Mouse (Mus musculus) limb, embryonic 15.5 days (tissue): ENCODE results near the gene Svs4. TPM values are rescaled to one million over a fixed set of nuclear protein-coding genes. Genes with fewer than 3 reads are reported as not detected.
"Not testable (repeated sequence)": the region's sequence is repeated elsewhere in the genome, so short reads cannot be mapped to it uniquely, and the experiment has no call there.

ENCODE experiments used
- ATAC-seq: fragments of 200-750 bp; cut with Nextera tagmentation; 2 replicates; pipeline ENCODE4 v1.8.0; 2017; ENCODE audit warnings: low read depth, moderate TSS enrichment; ENCODE audit not compliant: insufficient number of reproducible peaks, low FRiP score, low TSS enrichment
- H3K27ac ChIP-seq: fragments of 300-500 bp; sonication (generic); 2 replicates; pipeline ENCODE4 v1.5.1; 2015; ENCODE audit warnings: moderate library complexity, mild to moderate bottlenecking, inconsistent platforms
- H3K27me3 ChIP-seq: fragments of 300-500 bp; sonication (generic); 2 replicates; pipeline ENCODE4 v1.6.1; 2015; ENCODE audit warnings: inconsistent platforms
- H3K36me3 ChIP-seq: fragments of 300-500 bp; sonication (generic); 2 replicates; pipeline ENCODE4 v1.6.1; 2015; ENCODE audit warnings: inconsistent platforms
- H3K4me1 ChIP-seq: fragments of 300-500 bp; sonication (generic); 2 replicates; pipeline ENCODE4 v1.6.1; 2015; ENCODE audit warnings: inconsistent platforms
- H3K4me2 ChIP-seq: fragments of 300-500 bp; sonication (generic); 2 replicates; pipeline ENCODE4 v1.6.1; 2015; ENCODE audit warnings: mild to moderate bottlenecking, inconsistent platforms
- H3K4me3 ChIP-seq: fragments of 300-500 bp; sonication (generic); 2 replicates; pipeline ENCODE4 v1.5.1; 2015; ENCODE audit warnings: mild to moderate bottlenecking, inconsistent platforms
- H3K9ac ChIP-seq: fragments of 300-500 bp; sonication (generic); 2 replicates; pipeline ENCODE4 v1.6.1; 2015; ENCODE audit warnings: inconsistent platforms
- H3K9me3 ChIP-seq: fragments of 300-500 bp; sonication (generic); 2 replicates; pipeline ENCODE4 v1.6.1; 2016; ENCODE audit warnings: inconsistent platforms
- WGBS: fragments of 180-500 bp; shearing (Covaris S2); methylation state at CpG from one replicate; pipeline ENCODE4 v1.1.7; 2015; 5-methylcytosine and 5-hydroxymethylcytosine counted together
- polyA plus RNA-seq: library from polyadenylated mRNA; unstranded; fragments of >200 nt; fragmentation: Nextera tagmentation; extraction: Ambion mirVana; gene quantifications from 2 replicates; pipeline ENCODE4 v1.2.1, GENCODE M21; 2015

The Svs4 gene
- polyA plus RNA-seq: not detected in 2 replicates

DNA sequence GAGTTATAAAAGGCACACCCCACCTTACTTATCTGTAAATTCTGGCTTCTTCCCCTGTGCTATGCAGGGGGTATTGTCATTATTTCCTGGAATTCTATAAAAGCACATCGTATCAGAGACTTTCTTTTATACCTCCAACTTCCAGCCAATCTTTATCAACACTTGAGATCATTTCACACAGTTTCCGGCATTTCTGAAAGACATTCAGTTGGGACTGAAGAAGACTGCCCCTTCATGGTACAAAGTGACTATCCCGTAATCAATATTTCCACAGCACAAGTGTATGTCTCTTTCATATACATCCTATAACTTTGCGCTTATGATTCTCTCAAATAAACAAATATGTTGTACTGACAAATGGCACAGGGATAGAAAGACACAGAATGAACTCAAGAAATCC lies at the start of gene Svs4:
Gene Svs4, minus strand, starts transcription at position 101 of the 400 bp plus-strand sequence.
- no peak within 1 kb of the TSS for H3K9ac ChIP-seq
- H3K4me3 ChIP-seq: no peak within 1 kb of the TSS
- WGBS: 92% methylated on average over 4 of the region's 4 CpGs
- H3K9me3 ChIP-seq: no peaks in the 10 kb centered on the region
- no peaks in the 10 kb centered on the region for H3K4me1 ChIP-seq
- H3K27ac ChIP-seq: no peak within 1 kb of the TSS
- H3K27me3 ChIP-seq: no peaks in the 10 kb centered on the region
- H3K36me3 ChIP-seq: no peaks in the 10 kb centered on the region
- H3K4me2 ChIP-seq: no peak within 1 kb of the TSS
- ATAC-seq: no peak

DNA sequence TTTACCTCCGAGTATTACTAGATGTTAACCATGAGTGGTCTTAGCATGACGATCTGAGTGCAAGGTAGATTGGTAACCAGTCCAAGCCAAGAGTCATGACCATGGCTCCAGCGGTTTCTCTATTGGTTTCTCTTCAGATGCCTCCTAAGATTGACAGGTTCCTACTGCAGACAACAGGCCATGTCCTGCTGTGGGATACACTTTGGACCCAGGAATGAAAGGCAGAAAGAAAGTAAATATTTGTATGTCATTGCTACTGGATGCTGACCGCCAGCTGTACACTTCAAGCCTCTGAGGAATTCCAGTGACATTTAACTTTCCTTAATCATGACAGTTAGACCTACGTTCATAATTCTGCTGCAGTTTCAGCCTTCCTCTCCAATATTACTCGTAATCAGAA lies 42.7 kb upstream of the Svs4 start:
- Histone ChIP-seq H3K27ac (no peak overlapping the region), H3K4me1 (no peaks in the 10 kb centered on the region), H3K9ac (no peak overlapping the region), H3K4me3 (no peak overlapping the region), H3K9me3 (no peaks in the 10 kb centered on the region), H3K4me2 (no peak overlapping the region), H3K27me3 (no peaks in the 10 kb centered on the region), H3K36me3 (no peaks in the 10 kb centered on the region)
- WGBS: 84% methylated on average over 6 of the region's 6 CpGs
- no peak for ATAC-seq

DNA sequence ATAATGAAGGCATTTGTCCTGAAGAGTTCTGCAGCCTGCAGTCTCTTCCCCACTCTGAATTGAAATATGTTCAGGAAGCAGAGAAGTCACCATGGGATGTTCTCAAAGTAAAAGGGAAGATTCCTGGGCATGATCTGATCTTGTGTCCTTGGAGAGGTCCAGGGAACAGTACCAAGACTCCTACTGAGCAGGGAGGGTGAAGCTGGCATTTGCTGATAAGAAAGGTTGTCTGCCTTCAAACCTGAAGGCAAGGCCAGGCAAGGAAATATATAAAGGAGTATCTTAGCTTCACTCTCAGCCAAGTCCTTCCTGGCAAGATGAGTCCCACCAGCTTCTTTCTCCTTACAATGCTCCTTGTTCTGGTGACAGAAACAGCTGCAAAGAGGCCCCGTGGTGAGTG lies 38.2 kb upstream of the Svs4 start, which contains the start of gene Svs6:
Gene Svs6, plus strand, starts transcription at position 301 of the 400 bp plus-strand sequence.
- ATAC-seq, H3K27me3 ChIP-seq, H3K9ac ChIP-seq, H3K4me1 ChIP-seq, H3K9me3 ChIP-seq, H3K4me2 ChIP-seq, H3K36me3 ChIP-seq, H3K4me3 ChIP-seq, H3K27ac ChIP-seq: not testable (repeated sequence)
- WGBS: 71% methylated on average over 1 of the region's 1 CpGs

DNA sequence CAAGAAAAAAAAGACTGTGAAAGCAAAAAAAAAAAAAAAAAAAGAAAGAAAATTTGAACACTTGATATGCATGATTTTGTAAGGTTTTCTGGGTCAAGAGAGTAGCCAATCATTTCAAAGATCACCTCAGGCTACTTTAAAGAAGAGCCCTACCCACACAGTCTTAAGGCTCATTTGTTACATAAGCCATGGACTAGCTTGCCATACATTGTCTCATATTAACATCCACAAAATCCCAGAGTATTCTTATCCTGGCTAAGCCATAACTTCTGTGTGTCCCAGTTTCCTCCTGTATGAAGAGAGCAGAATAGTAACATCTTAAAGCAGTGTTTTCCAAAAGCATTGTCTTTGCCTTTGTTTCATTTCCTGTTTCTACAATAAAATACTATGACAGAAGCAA lies 37.2 kb upstream of the Svs4 start:
- not testable (repeated sequence) for H3K36me3 ChIP-seq, H3K4me3 ChIP-seq, ATAC-seq, H3K9me3 ChIP-seq, H3K27me3 ChIP-seq, H3K4me1 ChIP-seq, H3K27ac ChIP-seq, H3K4me2 ChIP-seq, H3K9ac ChIP-seq

DNA sequence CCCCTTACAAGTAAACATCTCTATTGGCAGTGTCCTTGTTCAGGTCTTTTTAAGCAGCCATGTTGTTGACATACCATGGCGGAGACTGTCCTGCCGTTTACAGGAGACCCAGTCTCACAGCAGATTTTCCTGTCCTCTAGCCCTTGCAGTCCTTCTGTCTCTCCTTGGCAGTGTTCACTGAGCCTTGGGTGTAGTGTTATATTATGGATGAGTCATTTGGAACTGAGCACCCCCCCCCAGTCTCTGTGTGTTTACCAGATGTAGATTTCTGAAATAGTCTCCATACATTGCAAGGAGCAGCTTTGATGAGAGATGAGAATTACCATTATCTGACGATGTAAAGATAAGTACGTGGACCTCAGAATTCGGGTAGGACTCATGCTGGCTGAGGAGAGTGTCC lies 34.3 kb upstream of the Svs4 start:
- H3K9me3 ChIP-seq: no peaks in the 10 kb centered on the region
- H3K27me3 ChIP-seq: no peaks in the 10 kb centered on the region
- H3K4me3 ChIP-seq: no peak overlapping the region
- no peaks in the 10 kb centered on the region for H3K36me3 ChIP-seq
- ATAC-seq: no peak
- WGBS: 77% methylated on average over 5 of the region's 5 CpGs
- H3K27ac ChIP-seq: no peak overlapping the region
- no peak overlapping the region for H3K9ac ChIP-seq
- H3K4me2 ChIP-seq: no peak overlapping the region
- no peaks in the 10 kb centered on the region for H3K4me1 ChIP-seq

DNA sequence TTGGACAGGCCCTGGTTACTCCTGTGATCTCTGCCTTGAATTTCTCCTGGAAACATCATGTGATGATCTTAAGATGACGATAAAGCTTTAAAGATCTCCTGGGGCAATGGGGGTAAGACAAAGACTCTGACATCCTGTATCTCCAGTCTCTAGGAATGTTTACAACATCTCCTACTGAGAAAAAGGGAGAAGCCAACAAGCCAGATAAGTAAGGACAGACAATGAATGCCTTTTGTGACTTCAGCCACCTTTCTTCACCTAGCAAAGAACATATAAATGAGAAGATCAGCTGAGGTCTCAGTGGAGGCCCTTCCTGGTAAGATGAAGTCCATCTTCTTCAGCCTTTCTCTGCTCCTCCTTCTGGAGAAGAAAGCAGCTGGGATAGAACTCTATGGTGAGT lies 10.7 kb upstream of the Svs4 start, which contains the start of gene Svs3a:
Gene Svs3a, plus strand, starts transcription at position 301 of the 400 bp plus-strand sequence.
- 93% methylated on average over 1 of the region's 1 CpGs for WGBS
- H3K9ac ChIP-seq, H3K27ac ChIP-seq, H3K4me1 ChIP-seq, H3K36me3 ChIP-seq, H3K27me3 ChIP-seq, H3K4me2 ChIP-seq, H3K9me3 ChIP-seq, ATAC-seq, H3K4me3 ChIP-seq: not testable (repeated sequence)

DNA sequence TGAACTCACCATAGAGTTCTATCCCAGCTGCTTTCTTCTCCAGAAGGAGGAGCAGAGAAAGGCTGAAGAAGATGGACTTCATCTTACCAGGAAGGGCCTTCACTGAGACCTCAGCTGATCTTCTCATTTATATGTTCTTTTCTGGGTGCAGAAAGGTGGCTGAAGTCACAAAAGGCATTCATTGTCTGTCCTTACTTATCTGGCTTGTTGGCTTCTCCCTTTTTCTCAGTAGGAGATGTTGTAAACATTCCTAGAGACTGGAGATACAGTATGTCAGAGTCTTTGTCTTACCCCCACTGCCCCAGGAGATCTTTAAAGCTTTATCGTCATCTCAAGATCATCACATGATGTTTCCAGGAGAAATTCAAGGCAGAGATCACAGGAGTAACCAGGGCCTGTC lies 21.7 kb downstream of the Svs4 start, which contains the start of gene Svs3b:
Gene Svs3b, minus strand, starts transcription at position 101 of the 400 bp plus-strand sequence.
- not testable (repeated sequence) for H3K4me3 ChIP-seq, H3K27me3 ChIP-seq, H3K4me1 ChIP-seq, ATAC-seq, H3K9me3 ChIP-seq, H3K4me2 ChIP-seq, H3K36me3 ChIP-seq, H3K9ac ChIP-seq, H3K27ac ChIP-seq
- WGBS: 69% methylated on average over 1 of the region's 1 CpGs

DNA sequence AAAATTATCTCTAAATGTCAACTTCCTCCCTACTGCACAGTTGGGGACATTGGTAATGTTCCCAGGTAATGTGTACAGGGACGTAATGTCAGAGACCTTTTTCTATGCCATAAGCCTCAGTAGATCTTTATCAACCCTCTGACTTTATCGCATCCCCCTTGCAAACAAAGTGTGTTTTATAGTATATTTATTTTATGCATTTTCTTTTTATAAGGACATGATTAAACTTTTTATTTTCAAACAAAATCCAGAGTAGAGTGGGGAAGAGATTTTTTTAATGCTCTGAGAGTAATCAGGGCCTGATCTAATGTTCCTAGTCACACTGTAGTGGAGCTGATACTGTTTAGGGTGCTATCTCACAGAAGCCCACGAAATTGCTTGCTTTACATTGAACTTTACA lies 39.9 kb downstream of the Svs4 start, which contains the start of gene Svs2:
Gene Svs2, minus strand, starts transcription at position 101 of the 400 bp plus-strand sequence.
- H3K9ac ChIP-seq: no peak within 1 kb of the TSS
- 88% methylated on average over 3 of the region's 3 CpGs for WGBS
- no peaks in the 10 kb centered on the region for H3K9me3 ChIP-seq
- ATAC-seq: no peak
- H3K36me3 ChIP-seq: no peaks in the 10 kb centered on the region
- no peak within 1 kb of the TSS for H3K4me3 ChIP-seq
- H3K4me1 ChIP-seq: no peaks in the 10 kb centered on the region
- H3K4me2 ChIP-seq: no peak within 1 kb of the TSS
- H3K27me3 ChIP-seq: no peaks in the 10 kb centered on the region
- H3K27ac ChIP-seq: no peak within 1 kb of the TSS

DNA sequence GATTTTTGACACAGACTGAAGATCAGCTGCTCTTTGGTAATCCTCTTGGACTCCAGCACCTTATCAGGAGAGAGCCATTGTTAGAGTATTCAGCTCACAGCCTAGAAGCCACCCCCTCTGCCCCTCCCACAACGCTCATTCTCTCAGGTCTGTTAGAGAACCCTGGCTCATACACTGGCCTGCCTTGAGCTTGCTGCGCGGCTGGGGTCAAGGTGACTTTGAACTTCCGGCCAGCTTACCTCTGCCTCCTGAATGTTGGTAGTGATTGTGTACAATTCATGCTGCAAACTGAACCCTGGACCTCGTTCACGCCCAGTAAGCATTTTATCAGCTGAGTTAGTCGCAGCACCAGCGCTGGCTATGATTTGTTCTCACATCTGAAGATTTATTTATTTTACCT lies 45.6 kb downstream of the Svs4 start:
- WGBS: 83% methylated on average over 8 of the region's 8 CpGs
- Histone ChIP-seq H3K27me3 (no peaks in the 10 kb centered on the region), H3K4me3 (no peak overlapping the region), H3K9ac (no peak overlapping the region), H3K4me2 (no peak overlapping the region), H3K36me3 (no peaks in the 10 kb centered on the region), H3K4me1 (no peaks in the 10 kb centered on the region), H3K9me3 (no peaks in the 10 kb centered on the region), H3K27ac (no peak overlapping the region)
- no peak for ATAC-seq

DNA sequence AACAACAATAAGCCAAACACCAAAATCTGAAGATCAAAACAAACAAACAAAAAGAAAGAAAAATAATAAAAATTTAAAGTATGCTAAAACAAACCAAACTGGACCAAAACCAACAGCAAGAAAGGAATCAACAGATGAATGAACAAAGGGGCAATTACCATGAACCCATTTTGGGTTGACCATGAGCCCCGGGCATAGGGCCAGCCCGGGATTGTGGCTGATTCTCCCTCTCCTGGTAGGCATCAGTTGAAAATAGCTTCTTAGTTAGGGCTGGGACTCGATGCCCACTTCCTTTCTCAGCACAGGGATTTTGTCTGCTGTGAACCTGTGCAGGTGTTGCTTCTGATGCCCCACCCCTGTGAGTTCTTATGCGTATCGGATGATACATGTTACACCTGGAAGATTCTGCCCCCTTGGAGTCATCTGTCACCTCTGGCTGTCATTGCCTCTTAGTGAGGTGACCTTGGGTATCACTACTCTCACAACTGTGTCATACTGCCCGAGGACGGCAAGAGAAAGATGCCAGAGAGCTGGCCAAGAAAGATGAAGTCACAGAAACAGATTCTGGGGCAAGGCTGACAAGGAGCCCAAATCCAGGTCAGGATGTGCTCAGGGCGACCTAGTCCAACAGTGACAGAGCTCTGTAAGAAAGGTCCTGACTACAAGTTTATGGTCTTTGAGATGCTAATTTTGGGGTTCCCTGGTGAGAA lies 49.7 kb downstream of the Svs4 start:
- ATAC-seq: no peak
- Histone ChIP-seq H3K9me3 (no peaks in the 10 kb centered on the region), H3K27ac (no peak overlapping the region), H3K9ac (no peak overlapping the region), H3K27me3 (no peaks in the 10 kb centered on the region), H3K4me1 (no peaks in the 10 kb centered on the region), H3K4me2 (no peak overlapping the region), H3K36me3 (no peaks in the 10 kb centered on the region), H3K4me3 (no peak overlapping the region)
- 85% methylated on average over 8 of the region's 8 CpGs for WGBS
